Mouse (Mus musculus): ENCODE data around the gene Itih1.

DNA sequence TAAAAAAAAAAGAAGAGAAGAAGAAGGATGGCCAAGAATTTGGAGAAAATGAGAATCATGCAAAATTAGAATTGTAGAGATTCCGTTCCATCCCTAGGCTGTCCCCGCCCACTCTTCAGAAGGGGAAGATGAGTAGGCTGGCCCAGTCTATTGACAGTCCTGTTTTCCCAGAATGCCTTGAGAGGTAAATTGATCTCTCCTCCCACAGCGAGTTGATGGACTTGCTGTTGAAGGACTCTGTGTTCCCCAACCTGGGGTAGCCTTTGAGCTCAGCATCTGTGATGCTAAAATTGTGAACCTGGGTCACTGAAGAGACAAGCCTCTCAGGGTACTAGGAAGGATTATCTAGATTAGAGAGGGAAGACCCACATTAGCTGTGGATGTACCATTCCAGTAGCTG, 17.6 kb downstream of the Itih1 start:
- TF ChIP-seq CTCF (IDR thresholded peaks at IDR 0.05; ENCODE audit: borderline replicate concordance, control insufficient read depth, extremely low read depth, insufficient read depth, low read length, poor library complexity) (no peak), POLR2A (IDR thresholded peaks at IDR 0.05; ENCODE audit: control insufficient read depth, extremely low read depth, insufficient read depth, low read length, poor library complexity) (no peak)

All from thymus, adult 2 months (tissue).